Mouse (Mus musculus) thymus, adult 2 months (tissue): Measurements from ENCODE around the gene Col17a1.

Experiments
- CTCF ChIP-seq: fragments of 200-500 bp; IDR thresholded peaks from 2 replicates; pipeline ENCODE4 v1.5.1; 2012; ENCODE audit warnings: mild to moderate bottlenecking, control low read depth, low read length, moderate library complexity, borderline replicate concordance; ENCODE audit not compliant: control insufficient read depth, poor library complexity, insufficient read depth; ENCODE audit errors: extremely low read depth
- POLR2A ChIP-seq: fragments of 200-500 bp; IDR thresholded peaks from 2 replicates; pipeline ENCODE4 v1.6.1; 2012; ENCODE audit warnings: mild to moderate bottlenecking, low read length, control low read depth, moderate library complexity; ENCODE audit not compliant: control insufficient read depth, poor library complexity, insufficient read depth; ENCODE audit errors: extremely low read depth

- TF ChIP-seq CTCF (peak; percentile 53; the same call in 1 of the 2 replicates), POLR2A (no peak)
These were observed 17.5 kb downstream of the Col17a1 start for GRCm38 (mm10) chr19:47674419-47674818.
